Mouse (Mus musculus) limb, embryonic 12.5 days (tissue): ENCODE data around the gene Rassf5. TPM values are rescaled to one million over a fixed set of nuclear protein-coding genes. Genes with fewer than 3 reads are reported as not detected.

ENCODE experiments used
- ATAC-seq: fragments of 200-750 bp; cut with Nextera tagmentation; 2 replicates; pipeline ENCODE4 v1.8.0; 2017; ENCODE audit warnings: low read depth, moderate TSS enrichment; ENCODE audit not compliant: insufficient number of reproducible peaks, insufficient read depth, low FRiP score, low TSS enrichment
- H3K27ac ChIP-seq: fragments of 300-500 bp; sonication (generic); 2 replicates; pipeline ENCODE4 v1.5.1; 2016; ENCODE audit warnings: mild to moderate bottlenecking, moderate library complexity
- H3K27me3 ChIP-seq: fragments of 300-500 bp; sonication (generic); 2 replicates; pipeline ENCODE4 v1.6.1; 2016; ENCODE audit warnings: mild to moderate bottlenecking, moderate library complexity
- H3K36me3 ChIP-seq: fragments of 300-500 bp; sonication (generic); 2 replicates; pipeline ENCODE4 v1.6.1; 2016; ENCODE audit warnings: mild to moderate bottlenecking, moderate library complexity
- H3K4me1 ChIP-seq: fragments of 300-500 bp; sonication (generic); replicated peaks from 2 replicates; pipeline ENCODE4 v1.6.1; 2016
- H3K4me2 ChIP-seq: fragments of 300-500 bp; sonication (generic); 2 replicates; pipeline ENCODE4 v1.6.1; 2016; ENCODE audit warnings: mild to moderate bottlenecking, moderate library complexity
- H3K4me3 ChIP-seq: fragments of 300-500 bp; sonication (generic); replicated peaks from 2 replicates; pipeline ENCODE4 v1.5.1; 2016; ENCODE audit warnings: mild to moderate bottlenecking
- H3K9ac ChIP-seq: fragments of 300-500 bp; sonication (generic); replicated peaks from 2 replicates; pipeline ENCODE4 v1.6.1; 2016; ENCODE audit warnings: mild to moderate bottlenecking, moderate library complexity
- H3K9me3 ChIP-seq: fragments of 300-500 bp; sonication (generic); 2 replicates; pipeline ENCODE4 v1.6.1; 2016; ENCODE audit warnings: mild to moderate bottlenecking, moderate library complexity
- WGBS: fragments of 180-500 bp; shearing (Covaris S2); methylation state at CpG from one replicate; pipeline ENCODE4 v1.1.7; 2016; 5-methylcytosine and 5-hydroxymethylcytosine counted together
- polyA plus RNA-seq: library from polyadenylated mRNA; unstranded; fragments of >200 nt; fragmentation: Nextera tagmentation; extraction: Ambion mirVana; gene quantifications from 2 replicates; pipeline ENCODE4 v1.2.1, GENCODE M21; 2016

Rassf5 gene
- polyA plus RNA-seq, 1 experiment from 2014 or later = 1.3 TPM

- WGBS = 94% methylated on average over 5 of the region's 5 CpGs
- Histone ChIP-seq H3K27ac (no peak overlapping the region), H3K9me3 (no peaks in the 10 kb centered on the region), H3K36me3 (no peaks in the 10 kb centered on the region), H3K4me1 (0 out of 2 replicates have a peak, but pooled peaks cover 7% of the 10 kb centered on the region), H3K4me3 (no peak overlapping the region), H3K4me2 (no peak overlapping the region), H3K9ac (no peak overlapping the region), H3K27me3 (no peaks in the 10 kb centered on the region)
- no peak for ATAC-seq
Observed at GRCm38 (mm10) chr1:131188655-131189054, 56.4 kb downstream of the Rassf5 start.

- Histone ChIP-seq H3K4me2 (no peak overlapping the region), H3K9ac (no peak overlapping the region), H3K27me3 (no peaks in the 10 kb centered on the region), H3K4me3 (no peak overlapping the region), H3K27ac (no peak overlapping the region), H3K4me1 (0 out of 2 replicates have a peak, but pooled peaks cover 7% of the 10 kb centered on the region), H3K36me3 (no peaks in the 10 kb centered on the region), H3K9me3 (no peaks in the 10 kb centered on the region)
- WGBS = 91% methylated on average over 5 of the region's 5 CpGs
- ATAC-seq = no peak
Observed at GRCm38 (mm10) chr1:131187856-131188255, 57.2 kb downstream of the Rassf5 start.

GRCm38 (mm10) chr1:131186995-131187394 is 58.1 kb downstream of the Rassf5 start:
- Histone ChIP-seq H3K4me1 (0 out of 2 replicates have a peak, but pooled peaks cover 7% of the 10 kb centered on the region), H3K27ac (no peak overlapping the region), H3K4me2 (no peak overlapping the region), H3K9me3 (no peaks in the 10 kb centered on the region), H3K9ac (no peak overlapping the region), H3K4me3 (no peak overlapping the region), H3K36me3 (no peaks in the 10 kb centered on the region), H3K27me3 (no peaks in the 10 kb centered on the region)
- no peak for ATAC-seq
- WGBS = 78% methylated on average over 6 of the region's 6 CpGs

GRCm38 (mm10) chr1:131185821-131186506 is 59.1 kb downstream of the Rassf5 start:
- no peaks in the 10 kb centered on the region for H3K9me3 ChIP-seq
- H3K4me1 ChIP-seq = 0 out of 2 replicates have a peak, but pooled peaks cover 7% of the 10 kb centered on the region
- no peak overlapping the region for H3K4me2 ChIP-seq
- H3K36me3 ChIP-seq = no peaks in the 10 kb centered on the region
- no peak overlapping the region for H3K27ac ChIP-seq
- no peaks in the 10 kb centered on the region for H3K27me3 ChIP-seq
- H3K4me3 ChIP-seq = no peak overlapping the region
- no peak for ATAC-seq
- WGBS = 75% methylated on average over 13 of the region's 13 CpGs
- H3K9ac ChIP-seq = no peak overlapping the region

- H3K4me3 ChIP-seq = no peak overlapping the region
- no peak overlapping the region for H3K27ac ChIP-seq
- WGBS = 70% methylated on average over 8 of the region's 8 CpGs
- no peaks in the 10 kb centered on the region for H3K27me3 ChIP-seq
- peaks cover 8% of the 10 kb centered on the region; the same call in 1 of the 2 replicates for H3K36me3 ChIP-seq
- H3K9ac ChIP-seq = no peak overlapping the region
- H3K4me1 ChIP-seq = 0 out of 2 replicates have a peak, but pooled peaks cover 7% of the 10 kb centered on the region
- H3K4me2 ChIP-seq = no peak overlapping the region
- no peak for ATAC-seq
- H3K9me3 ChIP-seq = no peaks in the 10 kb centered on the region
Observed at GRCm38 (mm10) chr1:131184956-131185660, 60.0 kb downstream of the Rassf5 start.

GRCm38 (mm10) chr1:131184253-131184955 is 60.7 kb downstream of the Rassf5 start:
- 0 out of 2 replicates have a peak, but pooled peaks cover 7% of the 10 kb centered on the region for H3K4me1 ChIP-seq
- WGBS = 78% methylated on average over 9 of the region's 9 CpGs
- no peaks in the 10 kb centered on the region for H3K9me3 ChIP-seq
- no peak for ATAC-seq
- H3K9ac ChIP-seq = no peak overlapping the region
- peaks cover 15% of the 10 kb centered on the region for H3K36me3 ChIP-seq
- H3K27ac ChIP-seq = no peak overlapping the region
- H3K27me3 ChIP-seq = no peaks in the 10 kb centered on the region
- H3K4me2 ChIP-seq = no peak overlapping the region
- no peak overlapping the region for H3K4me3 ChIP-seq

- H3K27me3 ChIP-seq = no peaks in the 10 kb centered on the region
- 86% methylated on average over 7 of the region's 7 CpGs for WGBS
- H3K4me2 ChIP-seq = no peak overlapping the region
- H3K4me1 ChIP-seq = 0 out of 2 replicates have a peak, but pooled peaks cover 7% of the 10 kb centered on the region
- no peak overlapping the region for H3K27ac ChIP-seq
- ATAC-seq = no peak
- H3K9me3 ChIP-seq = no peaks in the 10 kb centered on the region
- no peak overlapping the region for H3K9ac ChIP-seq
- H3K4me3 ChIP-seq = no peak overlapping the region
- H3K36me3 ChIP-seq = peaks cover 20% of the 10 kb centered on the region
Observed at GRCm38 (mm10) chr1:131183201-131183600, 61.9 kb downstream of the Rassf5 start.

- WGBS = 68% methylated on average over 9 of the region's 9 CpGs
- Histone ChIP-seq H3K27me3 (no peaks in the 10 kb centered on the region), H3K9me3 (no peaks in the 10 kb centered on the region), H3K4me3 (no peak overlapping the region), H3K4me1 (peaks cover 7% of the 10 kb centered on the region; the same call in 1 of the 2 replicates), H3K36me3 (peaks cover 30% of the 10 kb centered on the region), H3K27ac (no peak overlapping the region), H3K9ac (no peak overlapping the region), H3K4me2 (no peak overlapping the region)
- no peak for ATAC-seq
Observed at GRCm38 (mm10) chr1:131181642-131182527, 63.2 kb downstream of the Rassf5 start.

- Histone ChIP-seq H3K4me1 (peaks cover 4% of the 10 kb centered on the region; the same call in 1 of the 2 replicates), H3K4me2 (no peak overlapping the region), H3K27ac (no peak overlapping the region), H3K9me3 (no peaks in the 10 kb centered on the region), H3K36me3 (peaks cover 45% of the 10 kb centered on the region), H3K27me3 (no peaks in the 10 kb centered on the region), H3K4me3 (no peak overlapping the region), H3K9ac (no peak overlapping the region)
- ATAC-seq = no peak
- 94% methylated on average over 7 of the region's 7 CpGs for WGBS
Observed at GRCm38 (mm10) chr1:131180386-131180785, 64.7 kb downstream of the Rassf5 start.

- 75% methylated on average over 5 of the region's 5 CpGs for WGBS
- Histone ChIP-seq H3K9me3 (no peaks in the 10 kb centered on the region), H3K9ac (no peak overlapping the region), H3K4me3 (no peak overlapping the region), H3K4me2 (no peak overlapping the region), H3K27ac (no peak overlapping the region), H3K27me3 (no peaks in the 10 kb centered on the region), H3K4me1 (no peaks in the 10 kb centered on the region; the same call in 1 of the 2 replicates), H3K36me3 (peaks cover 68% of the 10 kb centered on the region)
- ATAC-seq = no peak
Observed at GRCm38 (mm10) chr1:131178083-131178482, 67.0 kb downstream of the Rassf5 start.
